Mouse (Mus musculus) Patski (cell line): ENCODE measurements at regions not wholly inside any gene's neighbourhood (a gene's known extent, or its start where the extent isn't known, plus 50 kb on each side); places are given as distances from the start of the nearest gene placed in this dataset.
"Not testable (repeated sequence)": the region's sequence is repeated elsewhere in the genome, so short reads cannot be mapped to it uniquely, and the experiment has no call there.

Source experiments
- ATAC-seq: fragments of 100-300 bp; one replicate; pipeline ENCODE4 v1.8.0; 2021
- CTCF ChIA-PET: fragments of 350-600 bp; sonication (Branson Sonifier 250); formaldehyde crosslinking; loops from one replicate; lab custom pipeline; 2022; ENCODE audit warnings: inconsistent platforms; lab: Charles Lee
- POLR2A ChIA-PET: fragments of 350-600 bp; sonication (Branson Sonifier 250); formaldehyde crosslinking; loops from one replicate; lab custom pipeline; 2022; ENCODE audit warnings: antibody characterized with exemption, inconsistent platforms; lab: Charles Lee
- DNase-seq: peaks from one replicate; pipeline ENCODE4 v3.0.0-alpha.2; 2011; ENCODE audit warnings: low read depth, low spot score
- H3K27me3 ChIP-seq: fragments of 371-371 bp; one replicate; pipeline ENCODE4 v1.5.1; 2021
- CTCF ChIP-seq: fragments of 100-300 bp; IDR thresholded peaks from one replicate; pipeline ENCODE4 v1.5.1; 2021
- in situ Hi-C: fragments of 300-500 bp; cut with MboI; formaldehyde crosslinking; loops from 3 replicates; pipeline ENCODE4 v1.11.1; 2018; ENCODE audit warnings: low pct_unique_long_range_greater_than_20kb, mixed read lengths

GRCm38 (mm10) chr1:117354624-117355023 lies 342.3 kb upstream of the Gm28363 start:
- TF ChIP-seq CTCF, result no peak
- no peaks in the 10 kb centered on the region for H3K27me3 ChIP-seq
- CTCF ChIA-PET, result no interaction called here
- ATAC-seq (no peak), DNase-seq (no peak)
- POLR2A ChIA-PET, result no interaction called here
- in situ Hi-C loops, result no loop called here

- ATAC-seq, result no peak
- no peak for TF ChIP-seq CTCF
- in situ Hi-C loops, result no loop called here
Observed at GRCm38 (mm10) chr1:117356418-117357194, 340.3 kb upstream of the Gm28363 start.

GRCm38 (mm10) chr1:117364066-117364465 lies 332.9 kb upstream of the Gm28363 start:
- ATAC-seq (no peak), DNase-seq (no peak)
- H3K27me3 ChIP-seq, result no peaks in the 10 kb centered on the region
- POLR2A ChIA-PET, result no interaction called here
- in situ Hi-C loops, result no loop called here
- CTCF ChIA-PET, result no interaction called here
- no peak for TF ChIP-seq CTCF

More at GRCm38 (mm10) chr1:117356418-117357194, 340.3 kb upstream of the Gm28363 start:
- POLR2A ChIA-PET, result no interaction called here
- no peak for DNase-seq
- no peaks in the 10 kb centered on the region for H3K27me3 ChIP-seq
- CTCF ChIA-PET, result interaction anchor here (1.3 kb wide), 1 partner anchor 22 kb away, joined by 3 read pairs; no protein-coding TSS in a partner anchor

GRCm38 (mm10) chr1:117412349-117412748 lies 284.6 kb upstream of the Gm28363 start:
- ATAC-seq (no peak), DNase-seq (no peak)
- no peak for TF ChIP-seq CTCF
- in situ Hi-C loops, result no loop called here
- POLR2A ChIA-PET, result no interaction called here
- H3K27me3 ChIP-seq, result no peaks in the 10 kb centered on the region
- CTCF ChIA-PET, result interaction anchor here (1.2 kb wide), 1 partner anchor 16 kb away, joined by 3 read pairs; no protein-coding TSS in a partner anchor

- ChIA-PET POLR2A (no interaction called here), CTCF (no interaction called here)
- in situ Hi-C loops, result no loop called here
- no peaks in the 10 kb centered on the region for H3K27me3 ChIP-seq
- DNase-seq (no peak), ATAC-seq (no peak)
- no peak for TF ChIP-seq CTCF
Observed at GRCm38 (mm10) chr1:117457736-117458135, 239.2 kb upstream of the Gm28363 start.

- H3K27me3 ChIP-seq, ATAC-seq, POLR2A ChIA-PET, CTCF ChIA-PET, DNase-seq, in situ Hi-C loops: not testable (repeated sequence)
Observed at GRCm38 (mm10) chr1:117458156-117458850, 238.6 kb upstream of the Gm28363 start.

- in situ Hi-C loops, ATAC-seq, H3K27me3 ChIP-seq, CTCF ChIA-PET, POLR2A ChIA-PET, DNase-seq: not testable (repeated sequence)
Observed at GRCm38 (mm10) chr1:117459126-117459525, 237.8 kb upstream of the Gm28363 start.

GRCm38 (mm10) chr1:117490176-117490575 lies 206.8 kb upstream of the Gm28363 start:
- in situ Hi-C loops, result no loop called here
- H3K27me3 ChIP-seq, result no peaks in the 10 kb centered on the region
- ATAC-seq, result no peak
- TF ChIP-seq CTCF, result no peak
- DNase-seq, result no peak
- POLR2A ChIA-PET, result no interaction called here
- CTCF ChIA-PET, result no interaction called here

GRCm38 (mm10) chr1:117497003-117497402 lies 199.9 kb upstream of the Gm28363 start:
- DNase-seq, result no peak
- no peaks in the 10 kb centered on the region for H3K27me3 ChIP-seq
- CTCF ChIA-PET, result no interaction called here
- in situ Hi-C loops, result no loop called here
- TF ChIP-seq CTCF, result no peak
- POLR2A ChIA-PET, result no interaction called here
- no peak for ATAC-seq

GRCm38 (mm10) chr1:117519498-117520032 lies 177.4 kb upstream of the Gm28363 start:
- peak; percentile 38 for TF ChIP-seq CTCF
- ATAC-seq, result no peak
- in situ Hi-C loops, result no loop called here
- no peak for DNase-seq
- CTCF ChIA-PET, result interaction anchor here (1.1 kb wide), 1 partner anchor 9 kb away, joined by 3 read pairs; no protein-coding TSS in a partner anchor
- POLR2A ChIA-PET, result no interaction called here
- H3K27me3 ChIP-seq, result no peaks in the 10 kb centered on the region
